Comparison of ENCODE assay signal across 8 mouse cellular contexts in the genomic region with DNA sequence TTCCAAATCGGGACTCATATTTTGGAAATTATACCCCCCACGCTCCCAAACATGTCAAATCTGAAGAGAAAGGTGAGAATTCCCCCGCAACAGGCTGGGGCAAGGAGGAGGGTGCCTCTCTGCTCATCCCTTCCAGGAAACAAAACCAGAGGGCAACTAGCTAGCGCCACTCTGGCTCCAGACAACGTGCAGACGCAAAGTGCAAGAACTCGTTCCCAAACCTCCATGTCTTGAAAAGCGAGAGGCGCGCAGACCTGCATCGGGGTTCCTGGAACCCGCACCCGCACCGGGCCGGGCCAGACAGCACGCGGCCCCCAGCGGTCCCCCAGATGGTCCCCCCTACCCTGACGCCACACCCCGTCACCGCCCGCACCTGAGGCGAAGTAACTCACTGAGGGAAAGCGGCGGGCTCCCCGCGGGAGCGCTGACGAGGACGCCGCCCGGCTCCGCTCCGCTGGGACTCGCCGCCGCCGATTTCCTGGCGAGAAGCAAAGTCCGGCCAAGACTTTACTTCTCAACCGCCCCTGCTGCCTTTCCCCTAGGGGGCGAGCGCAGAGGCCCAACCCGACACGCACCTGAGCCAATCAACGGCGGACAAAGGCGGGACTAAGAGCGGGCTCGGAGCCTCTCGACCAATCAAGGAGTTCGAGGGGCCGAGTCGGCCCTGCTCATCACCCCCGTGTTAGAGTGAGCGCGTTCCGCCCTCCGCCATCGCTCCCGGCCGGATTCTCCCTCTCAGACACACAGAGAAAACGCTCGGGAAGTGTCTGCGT. TPM values are rescaled to one million over a fixed set of nuclear protein-coding genes. Genes with fewer than 3 reads are reported as not detected.
DNase-seq lines count a peak whose midpoint lies in the region; ATAC-seq and TF ChIP-seq lines count a peak whose summit lies in the region.

A gene (minus strand): TSS at position 561 of the 773 bp plus-strand sequence.

- H3K4me2 ChIP-seq in forebrain, postnatal 0 days (ENCODE audit: low read depth): peak within 1 kb of the TSS; percentile 80
- peak within 1 kb of the TSS; percentile 93 for H3K4me2 ChIP-seq in lung, embryonic 15.5 days

- TF ChIP-seq CTCF in MEL (IDR thresholded peaks at IDR 0.05 in 2 of 3, conservative IDR thresholded peaks at IDR 0.05 in 1 of 3; ENCODE audit: control insufficient read depth in 1 of 3, insufficient read depth in 1 of 3, low read depth in 2 of 3, low read length in 3 of 3, poor library complexity in 1 of 3, severe bottlenecking in 1 of 3): no peak
- TF ChIP-seq CTCF in cerebellum, adult 2 months (IDR thresholded peaks at IDR 0.05; ENCODE audit: borderline replicate concordance, insufficient read depth, low read depth, low read length): peak; percentile 34; the same call in 1 of the 2 replicates
- peak; percentile 80 for TF ChIP-seq CTCF in forebrain, postnatal 0 days (IDR thresholded peaks at IDR 0.05; ENCODE audit: low read depth)

- H3K4me3 ChIP-seq in MEL (ENCODE audit: control insufficient read depth in 1 of 2, insufficient read depth in 1 of 2, low read depth in 2 of 2, low read length in 2 of 2): peak within 1 kb of the TSS; percentile 97 to 98
- peak within 1 kb of the TSS; percentile 85 for H3K4me3 ChIP-seq in cerebellum, adult 2 months (replicated peaks; ENCODE audit: insufficient read depth, low read depth, low read length)
- peak within 1 kb of the TSS; percentile 76 for H3K4me3 ChIP-seq in forebrain, postnatal 0 days (ENCODE audit: low read depth, low read length)
- peak within 1 kb of the TSS; percentile 96 for H3K4me3 ChIP-seq in lung, embryonic 15.5 days

- under 1% methylated on average over 65 of the region's 65 CpGs for WGBS in cerebellum, adult 2 months
- WGBS in forebrain, postnatal 0 days: 3% methylated on average over 65 of the region's 65 CpGs
- WGBS in lung, embryonic 15.5 days: under 1% methylated on average over 65 of the region's 65 CpGs

- H3K9me3 ChIP-seq in MEL (replicated peaks; ENCODE audit: insufficient read depth, low read length): no peaks in the 10 kb centered on the region
- H3K9me3 ChIP-seq in forebrain, postnatal 0 days (ENCODE audit: low read length): no peaks in the 10 kb centered on the region
- no peaks in the 10 kb centered on the region for H3K9me3 ChIP-seq in lung, embryonic 15.5 days

- H3K27me3 ChIP-seq in MEL (ENCODE audit: control insufficient read depth in 1 of 2, insufficient read depth in 2 of 2, low read length in 2 of 2): no peaks in the 10 kb centered on the region
- H3K27me3 ChIP-seq in cerebellum, adult 2 months (ENCODE audit: control insufficient read depth, insufficient read depth, low read length): no peaks in the 10 kb centered on the region
- H3K27me3 ChIP-seq in forebrain, postnatal 0 days (ENCODE audit: insufficient read depth, low read length): no peaks in the 10 kb centered on the region
- H3K27me3 ChIP-seq in lung, embryonic 15.5 days: no peaks in the 10 kb centered on the region

- 0 out of 4 replicates have a peak, but pooled peaks of 1 of the 2 experiments have one; percentile 6 for TF ChIP-seq EP300 in MEL (IDR thresholded peaks at IDR 0.05; ENCODE audit: low read depth in 1 of 2, low read length in 2 of 2)

- H3K9ac ChIP-seq in MEL (ENCODE audit: control insufficient read depth, low read depth, low read length, poor library complexity, severe bottlenecking): peak within 1 kb of the TSS; percentile 96
- peak within 1 kb of the TSS; percentile 65 for H3K9ac ChIP-seq in forebrain, postnatal 0 days
- H3K9ac ChIP-seq in lung, embryonic 15.5 days: peak within 1 kb of the TSS; percentile 94

- H3K27ac ChIP-seq in MEL (ENCODE audit: control insufficient read depth, low read depth, low read length): peak within 1 kb of the TSS; percentile 73
- H3K27ac ChIP-seq in cerebellum, adult 2 months (ENCODE audit: insufficient read depth, low read length): peak within 1 kb of the TSS; percentile 87
- H3K27ac ChIP-seq in forebrain, postnatal 0 days (ENCODE audit: low read depth, low read length): peak within 1 kb of the TSS; percentile 70
- H3K27ac ChIP-seq in lung, embryonic 15.5 days: peak within 1 kb of the TSS; percentile 99

- H3K79me2 ChIP-seq in MEL (ENCODE audit: control insufficient read depth, insufficient read depth, low read length, poor library complexity): peaks cover 77% of the 10 kb centered on the region

- TF ChIP-seq RAD21 in MEL (IDR thresholded peaks at IDR 0.05; ENCODE audit: low read depth, low read length): no peak

- peaks cover 16 to 36% of the 10 kb centered on the region in 2 experiments for H3K36me3 ChIP-seq in MEL (ENCODE audit: control insufficient read depth in 1 of 2, insufficient read depth in 2 of 2, low read length in 2 of 2)
- no peaks in the 10 kb centered on the region for H3K36me3 ChIP-seq in forebrain, postnatal 0 days (ENCODE audit: insufficient read depth)
- H3K36me3 ChIP-seq in lung, embryonic 15.5 days: 0 out of 2 replicates have a peak, but pooled peaks cover 9% of the 10 kb centered on the region

- TF ChIP-seq POLR2A in MEL (IDR thresholded peaks at IDR 0.05; ENCODE audit: control insufficient read depth in 1 of 2, insufficient read depth in 1 of 2, low read depth in 1 of 2, low read length in 2 of 2, poor library complexity in 1 of 2): peak; percentile 74 to 90
- peak; percentile 52; the same call in 1 of the 2 replicates for TF ChIP-seq POLR2A in cerebellum, adult 2 months (IDR thresholded peaks at IDR 0.05; ENCODE audit: borderline replicate concordance, insufficient read depth, low read length)

- H3K4me1 ChIP-seq in MEL (ENCODE audit: control insufficient read depth in 1 of 2, insufficient read depth in 2 of 2, low read length in 2 of 2): peaks cover 8 to 26% of the 10 kb centered on the region in 2 experiments
- H3K4me1 ChIP-seq in cerebellum, adult 2 months (ENCODE audit: control insufficient read depth, insufficient read depth, low read length): peaks cover 13% of the 10 kb centered on the region; the same call in 1 of the 2 replicates
- H3K4me1 ChIP-seq in forebrain, postnatal 0 days (ENCODE audit: insufficient read depth): peaks cover 7% of the 10 kb centered on the region; the same call in 1 of the 2 replicates
- H3K4me1 ChIP-seq in lung, embryonic 15.5 days: peaks cover 50% of the 10 kb centered on the region

- peak; percentile 99 for DNase-seq in MEL (ENCODE audit: low read depth, low spot score)
- peak; percentile 99 for DNase-seq in cerebellum, adult 2 months
- peak; percentile 99 for DNase-seq in forebrain, postnatal 0 days
- DNase-seq in heart, postnatal 4 days: peak; percentile 99
- peak; percentile 97 to 98 for DNase-seq in layer of hippocampus, adult 8-10 months (ENCODE audit: low spot score in 2 of 2)
- peak; percentile 98 for DNase-seq in ovary, adult 18-20 months (ENCODE audit: low spot score)
- DNase-seq in thymus, postnatal 0 days (ENCODE audit: low spot score): peak; percentile 98

- peak; percentile 99 for ATAC-seq in forebrain, postnatal 0 days
- peak; percentile 97 for ATAC-seq in lung, embryonic 15.5 days (ENCODE audit: borderline replicate concordance, extremely low read depth, low FRiP score, low TSS enrichment)

TF ChIP-seq in MEL, 35 proteins besides CTCF, POLR2A, EP300 and RAD21 (continues in another document):
- peak; percentile 70; the same call in 1 of the 2 replicates for TF ChIP-seq TBP (IDR thresholded peaks at IDR 0.05; ENCODE audit: low read depth, low read length)
- TF ChIP-seq CHD1 (IDR thresholded peaks at IDR 0.05; ENCODE audit: low read depth, low read length): no peak
- TF ChIP-seq USF2 (IDR thresholded peaks at IDR 0.05; ENCODE audit: borderline replicate concordance in 1 of 2, insufficient read depth in 1 of 2, low read depth in 1 of 2, low read length in 2 of 2): no peak
- no peak for TF ChIP-seq CHD2 (IDR thresholded peaks at IDR 0.05; ENCODE audit: low read length)
- no peak for TF ChIP-seq TAL1 (IDR thresholded peaks at IDR 0.05; ENCODE audit: low read length)
- TF ChIP-seq UBTF (IDR thresholded peaks at IDR 0.05; ENCODE audit: borderline replicate concordance, insufficient read depth, low read depth, low read length): no peak
- TF ChIP-seq USF1 (IDR thresholded peaks at IDR 0.05; ENCODE audit: low read depth, low read length): no peak
- TF ChIP-seq NELFE (IDR thresholded peaks at IDR 0.05; ENCODE audit: low read depth, low read length): peak; percentile 49; the same call in 1 of the 2 replicates
- TF ChIP-seq MAX (IDR thresholded peaks at IDR 0.05; ENCODE audit: low read length): no peak; the same call in none of the 2 replicates
- no peak for TF ChIP-seq MEF2A (IDR thresholded peaks at IDR 0.05; ENCODE audit: extremely low read depth, insufficient replicate concordance, low read depth, low read length, poor library complexity, severe bottlenecking)
- no peak for TF ChIP-seq SMC3 (IDR thresholded peaks at IDR 0.05; ENCODE audit: low read depth, low read length)
- TF ChIP-seq BHLHE40 (IDR thresholded peaks at IDR 0.05; ENCODE audit: borderline replicate concordance, low read depth, low read length): no peak
- TF ChIP-seq ZKSCAN1 (IDR thresholded peaks at IDR 0.05; ENCODE audit: low read depth, low read length): no peak
- TF ChIP-seq GABPA (IDR thresholded peaks at IDR 0.05; ENCODE audit: low read depth, low read length): no peak
- TF ChIP-seq MAZ (IDR thresholded peaks at IDR 0.05; ENCODE audit: low read depth, low read length): peak; percentile 24; the same call in 1 of the 2 replicates
- no peak for TF ChIP-seq ELF1 (IDR thresholded peaks at IDR 0.05; ENCODE audit: low read depth, low read length)
- TF ChIP-seq HCFC1 (IDR thresholded peaks at IDR 0.05; ENCODE audit: low read depth, low read length): peak; percentile 77; the same call in 1 of the 2 replicates
- TF ChIP-seq POLR2AphosphoS2 (IDR thresholded peaks at IDR 0.05; ENCODE audit: low read length): peak; percentile 71; the same call in 1 of the 2 replicates
- TF ChIP-seq TCF12 (IDR thresholded peaks at IDR 0.05; ENCODE audit: low read depth, low read length): 0 out of 2 replicates have a peak, but pooled peaks have one; percentile 36
- TF ChIP-seq JUND (IDR thresholded peaks at IDR 0.05; ENCODE audit: low read depth, low read length): no peak

RNA-seq across cellular contexts. Expression of the gene that starts here (rescaled TPM):
- total RNA-seq in MEL (2012; rRNA removed): 19.4 and 22.0 TPM in 2 replicates
- 10 to 100 TPM in 1 of 2 experiments, not detected in 1; 26.1 TPM for polyA plus RNA-seq in MEL (2012; ENCODE audit: insufficient read depth in 1 of 2, insufficient read length in 2 of 2, low read depth in 1 of 2, low replicate concordance in 2 of 2, missing spikeins in 1 of 2)
- 15.9 and 16.8 TPM in 2 replicates for polyA plus RNA-seq in cerebellum, adult 2 months (2012; rRNA removed)
- total RNA-seq in forebrain, postnatal 0 days (2014; rRNA removed): 10.0 and 14.4 TPM in 2 replicates
- 5.6 and 6.5 TPM in 2 replicates for polyA plus RNA-seq in forebrain, postnatal 0 days (2015; fragmentation: Nextera tagmentation; extraction: Ambion mirVana)
- total RNA-seq in heart, postnatal 4 days (2021): 10 to 100 TPM; 16.5 to 16.6 TPM
- 1 to 10 TPM; 5.8 to 7.2 (median 6.5) TPM for total RNA-seq in layer of hippocampus, adult 8-10 months (2022)
- 15.8 and 17.2 TPM in 2 replicates for polyA plus RNA-seq in lung, embryonic 15.5 days (2015; fragmentation: Nextera tagmentation; extraction: Ambion mirVana)
- polyA plus RNA-seq in thymus, postnatal 0 days (2015; fragmentation: Nextera tagmentation; extraction: Ambion mirVana): 8.8 and 11.1 TPM in 2 replicates

Comparison
In these comparisons a context has a peak if more than half of its experiments do, and no peak if none do; other contexts are left out.
1. Peak in every context shown above with its lines: DNase-seq, ATAC-seq, H3K4me3 ChIP-seq and H3K27ac ChIP-seq.
2. CTCF ChIP-seq: peak in cerebellum, adult 2 months (single experiment) and forebrain, postnatal 0 days (single experiment); none in MEL (0 of 3).